Mouse (Mus musculus): ENCODE data around the gene Stom. TPM values are rescaled to one million over a fixed set of nuclear protein-coding genes. Genes with fewer than 3 reads are reported as not detected.

The Stom gene
- polyA plus RNA-seq, 1 experiment: 87.9 TPM

GRCm38 (mm10) chr2:35267876-35268566 lies 68.8 kb downstream of the Stom start:
- Histone ChIP-seq H3K27me3 (ENCODE audit: control insufficient read depth, insufficient read depth, insufficient read length) (no peaks in the 10 kb centered on the region), H3K36me3 (ENCODE audit: control insufficient read depth, insufficient read depth) (no peaks in the 10 kb centered on the region), H3K79me2 (ENCODE audit: control insufficient read depth, insufficient read depth) (peaks cover 60% of the 10 kb centered on the region), H3K4me3 (ENCODE audit: insufficient read depth, poor library complexity, severe bottlenecking) (no peak overlapping the region), H3K79me3 (ENCODE audit: low read depth) (peaks cover 10% of the 10 kb centered on the region), H3ac (ENCODE audit: control insufficient read depth, insufficient read length, low read depth) (no peak overlapping the region)
- peak; percentile 78 for TF ChIP-seq USF1 (IDR thresholded peaks at IDR 0.05; ENCODE audit: low read depth)
- TF ChIP-seq FOSL1 (IDR thresholded peaks at IDR 0.05; ENCODE audit: insufficient read depth, low read length, poor library complexity, severe bottlenecking): no peak

- H3ac ChIP-seq (ENCODE audit: control insufficient read depth, insufficient read length, low read depth): no peak overlapping the region
- peaks cover 16% of the 10 kb centered on the region for H3K79me3 ChIP-seq (ENCODE audit: low read depth)
- H3K27me3 ChIP-seq (ENCODE audit: control insufficient read depth, insufficient read depth, insufficient read length): no peaks in the 10 kb centered on the region
- TF ChIP-seq MAX (IDR thresholded peaks at IDR 0.05) (no peak), FOSL1 (IDR thresholded peaks at IDR 0.05; ENCODE audit: insufficient read depth, low read length, poor library complexity, severe bottlenecking) (no peak), CEBPB (IDR thresholded peaks at IDR 0.05; ENCODE audit: low read depth) (no peak)
- H3K79me2 ChIP-seq (ENCODE audit: control insufficient read depth, insufficient read depth): peaks cover 62% of the 10 kb centered on the region
- H3K4me3 ChIP-seq (ENCODE audit: insufficient read depth, poor library complexity, severe bottlenecking): no peak overlapping the region
- no peaks in the 10 kb centered on the region for H3K36me3 ChIP-seq (ENCODE audit: control insufficient read depth, insufficient read depth)
Observed at GRCm38 (mm10) chr2:35267156-35267875, 69.5 kb downstream of the Stom start.

GRCm38 (mm10) chr2:35266251-35266905 lies 70.4 kb downstream of the Stom start:
- Histone ChIP-seq H3K36me3 (ENCODE audit: control insufficient read depth, insufficient read depth) (no peaks in the 10 kb centered on the region), H3K4me3 (ENCODE audit: insufficient read depth, poor library complexity, severe bottlenecking) (no peak overlapping the region), H3K79me3 (ENCODE audit: low read depth) (peaks cover 24% of the 10 kb centered on the region), H3ac (ENCODE audit: control insufficient read depth, insufficient read length, low read depth) (no peak overlapping the region), H3K79me2 (ENCODE audit: control insufficient read depth, insufficient read depth) (peaks cover 71% of the 10 kb centered on the region), H3K27me3 (ENCODE audit: control insufficient read depth, insufficient read depth, insufficient read length) (no peaks in the 10 kb centered on the region)
- no peak for TF ChIP-seq MAX (IDR thresholded peaks at IDR 0.05)
- TF ChIP-seq MYOG (IDR thresholded peaks at IDR 0.05; ENCODE audit: control insufficient read depth, extremely low read depth, insufficient read length): no peak
- TF ChIP-seq CEBPB (IDR thresholded peaks at IDR 0.05; ENCODE audit: low read depth): no peak
- no peak for TF ChIP-seq MYOD1 (IDR thresholded peaks at IDR 0.05; ENCODE audit: control insufficient read depth, insufficient read length, low read depth)
- no peak for TF ChIP-seq FOSL1 (IDR thresholded peaks at IDR 0.05; ENCODE audit: insufficient read depth, low read length, poor library complexity, severe bottlenecking)
- no peak for TF ChIP-seq CTCF (IDR thresholded peaks at IDR 0.05; ENCODE audit: control insufficient read depth, insufficient read depth, insufficient read length)
- TF ChIP-seq USF1 (IDR thresholded peaks at IDR 0.05; ENCODE audit: low read depth): no peak

GRCm38 (mm10) chr2:35265775-35266174 lies 71.0 kb downstream of the Stom start:
- H3ac ChIP-seq (ENCODE audit: control insufficient read depth, insufficient read length, low read depth): no peak overlapping the region
- no peaks in the 10 kb centered on the region for H3K36me3 ChIP-seq (ENCODE audit: control insufficient read depth, insufficient read depth)
- H3K79me2 ChIP-seq (ENCODE audit: control insufficient read depth, insufficient read depth): peaks cover 72% of the 10 kb centered on the region
- H3K79me3 ChIP-seq (ENCODE audit: low read depth): peaks cover 28% of the 10 kb centered on the region
- no peak for TF ChIP-seq MYOG (IDR thresholded peaks at IDR 0.05; ENCODE audit: control insufficient read depth, extremely low read depth, insufficient read length)
- TF ChIP-seq MAX (IDR thresholded peaks at IDR 0.05): no peak
- H3K4me3 ChIP-seq (ENCODE audit: insufficient read depth, poor library complexity, severe bottlenecking): no peak overlapping the region
- H3K27me3 ChIP-seq (ENCODE audit: control insufficient read depth, insufficient read depth, insufficient read length): no peaks in the 10 kb centered on the region

GRCm38 (mm10) chr2:35265296-35265695 lies 71.5 kb downstream of the Stom start:
- no peaks in the 10 kb centered on the region for H3K27me3 ChIP-seq (ENCODE audit: control insufficient read depth, insufficient read depth, insufficient read length)
- H3ac ChIP-seq (ENCODE audit: control insufficient read depth, insufficient read length, low read depth): no peak overlapping the region
- TF ChIP-seq CTCF (IDR thresholded peaks at IDR 0.05; ENCODE audit: control insufficient read depth, insufficient read depth, insufficient read length) (peak; percentile 4), MAX (IDR thresholded peaks at IDR 0.05) (peak; percentile 94), CEBPB (IDR thresholded peaks at IDR 0.05; ENCODE audit: low read depth) (no peak)
- peaks cover 30% of the 10 kb centered on the region for H3K79me3 ChIP-seq (ENCODE audit: low read depth)
- no peak overlapping the region for H3K4me3 ChIP-seq (ENCODE audit: insufficient read depth, poor library complexity, severe bottlenecking)
- H3K79me2 ChIP-seq (ENCODE audit: control insufficient read depth, insufficient read depth): peaks cover 77% of the 10 kb centered on the region
- H3K36me3 ChIP-seq (ENCODE audit: control insufficient read depth, insufficient read depth): no peaks in the 10 kb centered on the region

GRCm38 (mm10) chr2:35264095-35264494 lies 72.7 kb downstream of the Stom start:
- H3K27me3 ChIP-seq (ENCODE audit: control insufficient read depth, insufficient read depth, insufficient read length): no peaks in the 10 kb centered on the region
- no peak overlapping the region for H3ac ChIP-seq (ENCODE audit: control insufficient read depth, insufficient read length, low read depth)
- peaks cover 83% of the 10 kb centered on the region for H3K79me2 ChIP-seq (ENCODE audit: control insufficient read depth, insufficient read depth)
- peaks cover 34% of the 10 kb centered on the region for H3K79me3 ChIP-seq (ENCODE audit: low read depth)
- H3K4me3 ChIP-seq (ENCODE audit: insufficient read depth, poor library complexity, severe bottlenecking): no peak overlapping the region
- H3K36me3 ChIP-seq (ENCODE audit: control insufficient read depth, insufficient read depth): no peaks in the 10 kb centered on the region
- TF ChIP-seq CEBPB (IDR thresholded peaks at IDR 0.05; ENCODE audit: low read depth) (no peak), USF1 (IDR thresholded peaks at IDR 0.05; ENCODE audit: low read depth) (no peak), CTCF (IDR thresholded peaks at IDR 0.05; ENCODE audit: control insufficient read depth, insufficient read depth, insufficient read length) (no peak), MYOD1 (IDR thresholded peaks at IDR 0.05; ENCODE audit: control insufficient read depth, insufficient read length, low read depth) (no peak), MAX (IDR thresholded peaks at IDR 0.05) (no peak)

Other genes with a start within 250 kb of the Stom start
- not detected for gene AI182371, start 235.4 kb downstream of the Stom start, polyA plus RNA-seq (2012; fragmentation: generic; extraction: Trizol)
- gene Cntrl, start 227.5 kb downstream of the Stom start, polyA plus RNA-seq (2012; fragmentation: generic; extraction: Trizol): 4.0 TPM
- gene Rab14, start 135.9 kb downstream of the Stom start, polyA plus RNA-seq (2012; fragmentation: generic; extraction: Trizol): 47.9 TPM
- gene Gsn, start 80.6 kb downstream of the Stom start, polyA plus RNA-seq (2012; fragmentation: generic; extraction: Trizol): 166 TPM
- not detected for gene 4930568D16Rik, start 30.8 kb upstream of the Stom start, polyA plus RNA-seq (2012; fragmentation: generic; extraction: Trizol)
- not detected for gene 4930402F06Rik, start 60.2 kb upstream of the Stom start, polyA plus RNA-seq (2012; fragmentation: generic; extraction: Trizol)
- 7.1 TPM for gene Ggta1, start 126.3 kb upstream of the Stom start, polyA plus RNA-seq (2012; fragmentation: generic; extraction: Trizol)
- 27.9 TPM for gene Dab2ip, start 221.3 kb upstream of the Stom start, polyA plus RNA-seq (2012; fragmentation: generic; extraction: Trizol)